Comparison of ENCODE assay signal across 8 mouse cellular contexts in the genomic region with DNA sequence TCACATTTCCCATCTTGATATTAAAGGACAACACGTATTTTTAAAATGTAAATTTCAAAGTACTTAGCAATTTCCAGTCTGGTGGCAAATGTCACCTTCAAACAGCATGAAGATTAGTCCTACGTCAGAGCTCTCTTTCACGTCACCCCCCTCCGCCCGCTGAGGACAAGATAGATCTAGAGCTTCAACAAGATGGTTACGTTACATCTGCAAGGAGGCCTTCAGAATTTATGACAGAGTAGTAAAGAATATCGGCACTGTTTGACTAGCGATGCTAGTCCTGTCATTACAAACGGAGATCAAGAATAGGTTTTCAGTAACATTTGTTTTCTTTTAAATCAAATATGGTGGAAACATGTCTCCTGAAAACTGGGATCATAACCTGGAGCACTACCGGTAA. TPM values are rescaled to one million over a fixed set of nuclear protein-coding genes. Genes with fewer than 3 reads are reported as not detected.
DNase-seq lines count a peak whose midpoint lies in the region; ATAC-seq and TF ChIP-seq lines count a peak whose summit lies in the region.

No protein-coding gene starts in this region.

- H3K27ac ChIP-seq in spleen, adult 2 months (ENCODE audit: insufficient read depth, low read length): no peak overlapping the region
- peak overlapping the region; percentile 97 for H3K27ac ChIP-seq in heart, embryonic 16.5 days (ENCODE audit: low read length)
- no peak overlapping the region for H3K27ac ChIP-seq in midbrain, embryonic 11.5 days (ENCODE audit: low read depth, low read length)
- peak overlapping the region; percentile 82 for H3K27ac ChIP-seq in stomach, postnatal 0 days (replicated peaks)

- no peak for TF ChIP-seq POLR2A in spleen, adult 2 months (IDR thresholded peaks at IDR 0.05; ENCODE audit: low read depth, low read length)

- no peaks in the 10 kb centered on the region for H3K9me3 ChIP-seq in heart, embryonic 16.5 days (replicated peaks; ENCODE audit: control insufficient read depth, low read length)
- H3K9me3 ChIP-seq in midbrain, embryonic 11.5 days (ENCODE audit: control insufficient read depth, low read length): no peaks in the 10 kb centered on the region
- no peaks in the 10 kb centered on the region for H3K9me3 ChIP-seq in stomach, postnatal 0 days (ENCODE audit: control insufficient read depth, low read length)

- no peak for DNase-seq in spleen, adult 2 months (ENCODE audit: low read depth in 1 of 2, low spot score in 2 of 2)
- no peak for DNase-seq in spleen, postnatal 4 days (ENCODE audit: low spot score in 2 of 2)
- peak; percentile 75 for DNase-seq in cerebellum, adult 9-10 months
- peak; percentile 57 for DNase-seq in layer of hippocampus, adult 11-12 months (ENCODE audit: low spot score)
- DNase-seq in midbrain, embryonic 11.5 days (ENCODE audit: low spot score, missing footprints): no peak
- DNase-seq in stomach, postnatal 0 days (ENCODE audit: low spot score): no peak
- no peak for DNase-seq in urinary bladder, adult 18-20 months (ENCODE audit: low spot score in 2 of 2)

- no peak for TF ChIP-seq EP300 in stomach, postnatal 0 days (optimal IDR thresholded peaks at IDR 0.05)

- no peaks in the 10 kb centered on the region for H3K27me3 ChIP-seq in spleen, adult 2 months (ENCODE audit: control insufficient read depth, insufficient read depth, low read length)
- H3K27me3 ChIP-seq in heart, embryonic 16.5 days (ENCODE audit: control insufficient read depth, insufficient read depth, low read length): no peaks in the 10 kb centered on the region
- no peaks in the 10 kb centered on the region for H3K27me3 ChIP-seq in midbrain, embryonic 11.5 days (ENCODE audit: control insufficient read depth, insufficient read depth, low read length)
- H3K27me3 ChIP-seq in stomach, postnatal 0 days (ENCODE audit: control insufficient read depth, insufficient read depth, low read length): no peaks in the 10 kb centered on the region

- H3K4me3 ChIP-seq in spleen, adult 2 months (ENCODE audit: extremely low read depth, insufficient read depth, insufficient read length): peak overlapping the region; percentile 79
- H3K4me3 ChIP-seq in heart, embryonic 16.5 days (ENCODE audit: low read length): peak overlapping the region; percentile 88
- peak overlapping the region; percentile 69 for H3K4me3 ChIP-seq in midbrain, embryonic 11.5 days (ENCODE audit: low read depth, low read length)
- H3K4me3 ChIP-seq in stomach, postnatal 0 days (ENCODE audit: low read depth, low read length): peak overlapping the region; percentile 75

- ATAC-seq in heart, embryonic 16.5 days (replicated peaks; ENCODE audit: extremely low read depth, insufficient read depth, low FRiP score): no peak
- no peak for ATAC-seq in midbrain, embryonic 11.5 days (ENCODE audit: low FRiP score)
- no peak for ATAC-seq in stomach, postnatal 0 days (ENCODE audit: low FRiP score, low TSS enrichment)

- H3K4me1 ChIP-seq in spleen, adult 2 months (ENCODE audit: control insufficient read depth, insufficient read depth, insufficient read length): peaks cover 11% of the 10 kb centered on the region
- peaks cover 32% of the 10 kb centered on the region for H3K4me1 ChIP-seq in heart, embryonic 16.5 days (ENCODE audit: control insufficient read depth, insufficient read depth, low read length)
- peaks cover 9% of the 10 kb centered on the region; the same call in 1 of the 2 replicates for H3K4me1 ChIP-seq in midbrain, embryonic 11.5 days (ENCODE audit: control insufficient read depth, insufficient read depth, low read length)
- H3K4me1 ChIP-seq in stomach, postnatal 0 days (replicated peaks; ENCODE audit: control insufficient read depth, insufficient read depth): no peaks in the 10 kb centered on the region

- no peaks in the 10 kb centered on the region for H3K36me3 ChIP-seq in spleen, adult 2 months (ENCODE audit: control insufficient read depth, insufficient read depth, low read length)
- peaks cover 12% of the 10 kb centered on the region for H3K36me3 ChIP-seq in heart, embryonic 16.5 days (ENCODE audit: control insufficient read depth, insufficient read depth)
- no peaks in the 10 kb centered on the region for H3K36me3 ChIP-seq in midbrain, embryonic 11.5 days (ENCODE audit: control insufficient read depth, insufficient read depth, low read length)
- H3K36me3 ChIP-seq in stomach, postnatal 0 days (ENCODE audit: control insufficient read depth, insufficient read depth, low read length): 0 out of 2 replicates have a peak, but pooled peaks cover 3% of the 10 kb centered on the region

- peak overlapping the region; percentile 96 for H3K9ac ChIP-seq in heart, embryonic 16.5 days (ENCODE audit: low read length)
- H3K9ac ChIP-seq in midbrain, embryonic 11.5 days (ENCODE audit: low read length): peak overlapping the region; percentile 71
- peak overlapping the region; percentile 69 for H3K9ac ChIP-seq in stomach, postnatal 0 days (ENCODE audit: low read length)

- H3K4me2 ChIP-seq in heart, embryonic 16.5 days (ENCODE audit: low read depth, low read length): peak overlapping the region; percentile 73
- peak overlapping the region; percentile 62 for H3K4me2 ChIP-seq in midbrain, embryonic 11.5 days
- H3K4me2 ChIP-seq in stomach, postnatal 0 days (replicated peaks; ENCODE audit: low read depth): peak overlapping the region; percentile 68

- 13% methylated on average over 10 of the region's 10 CpGs for WGBS in spleen, adult 2 months
- 7% methylated on average over 10 of the region's 10 CpGs for WGBS in heart, embryonic 16.5 days
- WGBS in midbrain, embryonic 11.5 days: 12% methylated on average over 10 of the region's 10 CpGs
- 4% methylated on average over 10 of the region's 10 CpGs for WGBS in stomach, postnatal 0 days

- no peak for TF ChIP-seq CTCF in spleen, adult 2 months (IDR thresholded peaks at IDR 0.05; ENCODE audit: extremely low read depth, insufficient read depth, insufficient read length, insufficient replicate concordance)
- TF ChIP-seq CTCF in stomach, postnatal 0 days (IDR thresholded peaks at IDR 0.05; ENCODE audit: low read depth): no peak

RNA-seq across cellular contexts. Expression of a gene that starts 1.1 kb away (rescaled TPM):
- 0.66 and 1.4 TPM in 2 replicates for polyA plus RNA-seq in spleen, adult 2 months (2012; rRNA removed)
- 7.4 and 7.8 TPM in 2 replicates for polyA plus RNA-seq in heart, embryonic 16.5 days (2015; fragmentation: Nextera tagmentation; extraction: Ambion mirVana)
- polyA plus RNA-seq in midbrain, embryonic 11.5 days (2014; fragmentation: Nextera tagmentation; extraction: Ambion mirVana): 10.9 and 13.6 TPM in 2 replicates
- polyA plus RNA-seq in stomach, postnatal 0 days (2015; fragmentation: Nextera tagmentation; extraction: Ambion mirVana): 3.3 and 4.4 TPM in 2 replicates

RNA-seq across cellular contexts. Expression of a gene that starts 1.2 kb away (rescaled TPM):
- polyA plus RNA-seq in spleen, adult 2 months (2012; rRNA removed): 45.0 and 52.0 TPM in 2 replicates
- 2,007 and 2,061 TPM in 2 replicates for polyA plus RNA-seq in heart, embryonic 16.5 days (2015; fragmentation: Nextera tagmentation; extraction: Ambion mirVana)
- polyA plus RNA-seq in midbrain, embryonic 11.5 days (2014; fragmentation: Nextera tagmentation; extraction: Ambion mirVana): 448 and 455 TPM in 2 replicates
- 408 and 413 TPM in 2 replicates for polyA plus RNA-seq in stomach, postnatal 0 days (2015; fragmentation: Nextera tagmentation; extraction: Ambion mirVana)

Comparison
In these comparisons a context has a peak if more than half of its experiments do, and no peak if none do; other contexts are left out.
1. DNase-seq: peak in cerebellum, adult 9-10 months (single experiment) and layer of hippocampus, adult 11-12 months (single experiment); none in spleen, adult 2 months (0 of 2), spleen, postnatal 4 days (0 of 2), midbrain, embryonic 11.5 days (single experiment), stomach, postnatal 0 days (single experiment) and urinary bladder, adult 18-20 months (0 of 2).
2. H3K27ac ChIP-seq: peak in heart, embryonic 16.5 days (single experiment) and stomach, postnatal 0 days (single experiment); none in spleen, adult 2 months (single experiment) and midbrain, embryonic 11.5 days (single experiment).
3. Peak in every context shown above with its lines, with median percentiles within 50 percentile points of each other: H3K4me3 ChIP-seq, H3K4me2 ChIP-seq and H3K9ac ChIP-seq.